Mouse (Mus musculus) natural killer cell, adult 2 months (primary cell): ENCODE results near the gene Cacna2d1.

Experiments
- DNase-seq, 2 experiments: peaks; one replicate each; pipeline ENCODE4 v3.0.0; 2022; ENCODE audit warnings: low spot score in 2 of 2

Gene Cacna2d1

GRCm38 (mm10) chr5:16417996-16418395 lies 483.5 kb downstream of the Cacna2d1 start:
- DNase-seq: no peak

- no peak for DNase-seq
Measured at GRCm38 (mm10) chr5:16418504-16418903, 484.0 kb downstream of the Cacna2d1 start.
